8 mouse cellular contexts compared by ENCODE assay signal in the genomic region with DNA sequence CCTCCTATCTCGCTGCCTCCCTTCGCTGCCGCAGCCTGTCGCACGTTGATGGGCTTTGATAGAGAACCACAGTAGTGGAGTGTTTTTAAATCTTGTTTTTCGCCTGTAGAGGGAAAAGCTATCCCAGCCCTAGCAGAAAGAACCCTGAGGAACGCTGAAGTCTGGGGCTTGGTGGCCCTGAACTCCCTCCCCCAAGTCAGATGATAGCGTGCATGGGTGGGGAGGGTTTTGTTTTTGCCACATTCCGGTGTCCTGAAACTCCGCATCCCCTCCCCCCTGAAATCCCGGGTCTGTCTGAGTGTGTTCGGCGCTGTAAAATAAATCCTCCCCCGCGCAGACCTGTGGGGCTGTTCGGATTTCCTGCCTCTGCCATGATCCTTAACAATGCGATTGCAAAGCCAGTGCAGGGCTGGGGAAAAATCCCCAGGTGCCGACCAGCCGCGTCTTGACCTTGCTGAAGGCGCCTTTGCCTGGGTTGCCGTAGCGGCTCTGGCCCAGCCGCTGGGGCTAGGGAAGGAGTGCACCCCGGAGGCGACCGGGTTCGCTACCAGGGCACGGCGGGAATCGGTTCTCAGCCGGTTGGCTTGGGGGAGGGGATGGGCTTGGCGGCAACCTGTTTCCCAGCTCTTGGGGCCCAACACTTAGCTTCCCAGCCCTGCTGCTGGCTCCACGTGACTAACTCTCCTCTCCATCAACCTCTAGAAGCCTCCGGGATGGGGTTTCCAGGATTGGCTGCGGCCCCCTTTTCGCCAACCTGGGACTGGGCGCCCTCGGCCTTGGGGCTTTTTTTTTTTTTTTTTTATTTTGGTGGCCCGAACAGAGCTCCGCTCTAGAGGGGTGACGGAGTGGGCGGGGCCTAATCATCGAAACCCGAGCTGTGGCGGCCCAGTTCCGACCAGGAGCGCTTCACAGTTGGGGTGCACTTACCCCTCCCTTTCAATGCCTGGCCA. TPM values are rescaled to one million over a fixed set of nuclear protein-coding genes. Genes with fewer than 3 reads are reported as not detected.
DNase-seq lines count a peak whose midpoint lies in the region; ATAC-seq and TF ChIP-seq lines count a peak whose summit lies in the region.

No protein-coding gene starts in this region.

- H3K4me1 ChIP-seq in intestine, embryonic 14.5 days (replicated peaks; ENCODE audit: control insufficient read depth, insufficient read depth, low read length): peaks cover 28% of the 10 kb centered on the region
- H3K4me1 ChIP-seq in megakaryocyte, embryonic 14.5 days: peaks cover 18% of the 10 kb centered on the region

- peak overlapping the region; percentile 79 for H3K27ac ChIP-seq in intestine, embryonic 14.5 days (ENCODE audit: low read depth)

- DNase-seq in Muller cell, postnatal 12 days (ENCODE audit: inconsistent ontology term): peak; percentile 79
- DNase-seq in brain, embryonic 14.5 days (ENCODE audit: low read depth): peak; percentile 88
- DNase-seq in forelimb bud, embryonic 11.5 days (ENCODE audit: low read depth, low spot score): peak; percentile 72
- DNase-seq in intestine, embryonic 14.5 days (ENCODE audit: low spot score): peak; percentile 86
- DNase-seq in left cerebral cortex, postnatal 14 days (ENCODE audit: low spot score in 2 of 2): peak; percentile 54 to 77
- peak; percentile 50 for DNase-seq in right cerebral cortex, postnatal 14 days
- no peak for DNase-seq in thymus, postnatal 10 days (ENCODE audit: low spot score in 2 of 2)

- peak; percentile 55 for ATAC-seq in intestine, embryonic 14.5 days (replicated peaks; ENCODE audit: low FRiP score, low TSS enrichment, low read depth)

- H3K4me2 ChIP-seq in intestine, embryonic 14.5 days (ENCODE audit: low read length): peak overlapping the region; percentile 74

- peak overlapping the region; percentile 64 for H3K4me3 ChIP-seq in intestine, embryonic 14.5 days (ENCODE audit: low read depth, low read length)
- peak overlapping the region; percentile 50 for H3K4me3 ChIP-seq in megakaryocyte, embryonic 14.5 days (replicated peaks)

- TF ChIP-seq CTCF in brain, embryonic 14.5 days (IDR thresholded peaks at IDR 0.05; ENCODE audit: borderline replicate concordance, extremely low read depth, insufficient read depth, insufficient read length): no peak

- peaks cover 18% of the 10 kb centered on the region for H3K27me3 ChIP-seq in intestine, embryonic 14.5 days (replicated peaks; ENCODE audit: control insufficient read depth, insufficient read depth, low read length)
- H3K27me3 ChIP-seq in megakaryocyte, embryonic 14.5 days (replicated peaks): peaks cover 64% of the 10 kb centered on the region

- H3K9me3 ChIP-seq in intestine, embryonic 14.5 days (ENCODE audit: control insufficient read depth, low read length): no peaks in the 10 kb centered on the region
- H3K9me3 ChIP-seq in megakaryocyte, embryonic 14.5 days: no peaks in the 10 kb centered on the region

- H3K36me3 ChIP-seq in intestine, embryonic 14.5 days (ENCODE audit: control insufficient read depth, insufficient read depth, low read length): no peaks in the 10 kb centered on the region
- H3K36me3 ChIP-seq in megakaryocyte, embryonic 14.5 days (replicated peaks; ENCODE audit: low read length): no peaks in the 10 kb centered on the region

- H3K9ac ChIP-seq in intestine, embryonic 14.5 days (ENCODE audit: low read length): peak overlapping the region; percentile 59

- WGBS in intestine, embryonic 14.5 days: under 1% methylated on average over 47 of the region's 48 CpGs

- TF ChIP-seq POLR2A in brain, embryonic 14.5 days (IDR thresholded peaks at IDR 0.05; ENCODE audit: borderline replicate concordance, extremely low read depth, insufficient read depth, insufficient read length, poor library complexity, severe bottlenecking): no peak

- intact Hi-C loops in left cerebral cortex, postnatal 14 days (cut with DNase I): loop anchor here (5.0 to 10.0 kb wide), 4 partner anchors 172 to 689 kb away; no protein-coding TSS in a partner anchor

RNA-seq across cellular contexts. Expression of a gene that starts 41.8 kb away (rescaled TPM):
- 19.0 and 31.2 TPM in 2 replicates for polyA plus RNA-seq in brain, embryonic 14.5 days (2012; rRNA removed)
- polyA plus RNA-seq in intestine, embryonic 14.5 days (2014; fragmentation: Nextera tagmentation; extraction: Ambion mirVana): 36.2 and 36.5 TPM in 2 replicates
- total RNA-seq in left cerebral cortex, postnatal 14 days (2021): 100 to 1,000 TPM; 117 to 118 TPM
- polyA plus RNA-seq in megakaryocyte, embryonic 14.5 days (2012; ENCODE audit: insufficient read depth, low replicate concordance): 0.21 TPM in 1 of 2 replicates, not detected in the other

Comparison
In these comparisons a context has a peak if more than half of its experiments do, and no peak if none do; other contexts are left out.
1. DNase-seq: peak in Muller cell, postnatal 12 days (single experiment), brain, embryonic 14.5 days (single experiment), forelimb bud, embryonic 11.5 days (single experiment), intestine, embryonic 14.5 days (single experiment), left cerebral cortex, postnatal 14 days (2 of 2) and right cerebral cortex, postnatal 14 days (single experiment); none in thymus, postnatal 10 days (0 of 2).
2. RNA of a gene that starts 41.8 kb away (polyA plus RNA-seq): 36.2 to 36.5 TPM in intestine, embryonic 14.5 days and 19.0 to 31.2 TPM in brain, embryonic 14.5 days; 0.21 TPM in megakaryocyte, embryonic 14.5 days; every median in the first group is over 10 times any median in the second.